Mouse (Mus musculus) midbrain, postnatal 0 days (tissue): ENCODE data around the gene Pgf. TPM values are rescaled to one million over a fixed set of nuclear protein-coding genes. Genes with fewer than 3 reads are reported as not detected.

Experiments used
- ATAC-seq: fragments of 200-750 bp; cut with Nextera tagmentation; 2 replicates; pipeline ENCODE4 v1.8.0; 2017; ENCODE audit warnings: moderate number of reproducible peaks, mild to moderate bottlenecking, moderate TSS enrichment, moderate library complexity; ENCODE audit not compliant: low FRiP score
- DNase-seq: peaks from one replicate; pipeline ENCODE4 v3.0.0-alpha.2; 2015; ENCODE audit warnings: low spot score
- H3K27ac ChIP-seq: fragments of 300-500 bp; sonication (generic); 2 replicates; pipeline ENCODE4 v1.5.1; 2014; ENCODE audit warnings: low read depth, mild to moderate bottlenecking, low read length, mixed read lengths
- H3K27me3 ChIP-seq: fragments of 300-500 bp; sonication (generic); 2 replicates; pipeline ENCODE4 v1.6.1; 2014; ENCODE audit warnings: low read length, control low read depth, mixed read lengths; ENCODE audit not compliant: insufficient read depth
- H3K36me3 ChIP-seq: fragments of 300-500 bp; sonication (generic); 2 replicates; pipeline ENCODE4 v1.6.1; 2014; ENCODE audit warnings: low read length, control low read depth, mixed read lengths; ENCODE audit not compliant: insufficient read depth
- H3K4me1 ChIP-seq: fragments of 300-500 bp; sonication (generic); 2 replicates; pipeline ENCODE4 v1.6.1; 2014; ENCODE audit warnings: mild to moderate bottlenecking, control low read depth, antibody characterized with exemption, low read length, mixed read lengths; ENCODE audit not compliant: insufficient read depth
- H3K4me2 ChIP-seq: fragments of 300-500 bp; sonication (generic); 2 replicates; pipeline ENCODE4 v1.6.1; 2014; ENCODE audit warnings: low read depth, mild to moderate bottlenecking, low read length, mixed read lengths; ENCODE audit not compliant: poor library complexity, severe bottlenecking
- H3K4me3 ChIP-seq: fragments of 300-500 bp; sonication (generic); 2 replicates; pipeline ENCODE4 v1.5.1; 2014; ENCODE audit warnings: low read depth, mild to moderate bottlenecking, low read length, moderate library complexity
- H3K9ac ChIP-seq: fragments of 300-500 bp; sonication (generic); replicated peaks from 2 replicates; pipeline ENCODE4 v1.6.1; 2014; ENCODE audit warnings: mild to moderate bottlenecking, low read length, moderate library complexity, mixed read lengths; ENCODE audit not compliant: poor library complexity, severe bottlenecking
- H3K9me3 ChIP-seq: fragments of 300-500 bp; sonication (generic); 2 replicates; pipeline ENCODE4 v1.6.1; 2016; ENCODE audit warnings: low read length, control low read depth
- CTCF ChIP-seq: IDR thresholded peaks from 2 replicates; pipeline ENCODE4 v1.5.1; 2016; ENCODE audit warnings: antibody characterized with exemption, mild to moderate bottlenecking
- WGBS: fragments of 180-500 bp; shearing (Covaris S2); extraction: QIAGEN DNeasy Blood & Tissue Kit; methylation state at CpG from one replicate; pipeline ENCODE4 v1.1.7; 2014; 5-methylcytosine and 5-hydroxymethylcytosine counted together
- polyA plus RNA-seq: library from polyadenylated mRNA; unstranded; fragments of >200 nt; fragmentation: Nextera tagmentation; extraction: Ambion mirVana; gene quantifications from 2 replicates; pipeline ENCODE4 v1.2.1, GENCODE M21; 2015
- total RNA-seq: library from RNA; depleted of rRNA; stranded (reverse); fragments of >200 nt; gene quantifications from 2 replicates; pipeline ENCODE4 v1.2.3, GENCODE M21; 2014; rRNA removed

Pgf gene
- total RNA-seq (3.4 and 6.0 TPM in 2 replicates), polyA plus RNA-seq (9.1 and 9.4 TPM in 2 replicates)

DNA sequence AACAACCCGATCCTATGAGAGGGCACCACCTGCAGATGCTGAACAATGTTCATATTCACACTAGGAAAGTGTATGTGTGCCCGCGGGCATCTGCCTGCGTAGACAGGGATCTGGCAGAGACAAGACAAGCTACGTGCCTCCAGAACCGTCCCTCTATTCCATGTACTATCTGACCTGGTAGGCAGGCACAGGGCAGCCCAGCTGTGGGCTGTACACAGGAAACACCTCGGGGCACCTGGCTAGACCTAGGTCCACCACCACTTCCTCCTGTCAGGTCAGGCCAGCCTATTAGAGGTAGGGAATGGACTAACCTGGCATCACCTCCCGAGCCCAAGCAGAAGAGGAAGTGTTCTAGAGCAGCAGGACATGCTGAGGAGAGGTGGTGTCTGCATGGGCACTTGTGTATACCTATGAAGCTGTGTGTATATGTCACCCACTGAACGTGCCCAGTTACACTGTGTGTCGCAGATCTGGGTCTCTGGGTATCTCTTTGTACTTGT lies at the start of gene Pgf:
Pgf (minus strand) TSS at position 51 of the 500 bp plus-strand sequence.
- Histone ChIP-seq H3K4me1 (peaks cover 7% of the 10 kb centered on the region; the same call in 1 of the 2 replicates), H3K27me3 (no peaks in the 10 kb centered on the region), H3K9me3 (no peaks in the 10 kb centered on the region), H3K9ac (peak within 1 kb of the TSS; percentile 33; the same call in 1 of the 2 replicates), H3K36me3 (no peaks in the 10 kb centered on the region), H3K27ac (no peak within 1 kb of the TSS), H3K4me2 (peak within 1 kb of the TSS; percentile 62), H3K4me3 (peak within 1 kb of the TSS; percentile 29)
- DNase-seq (no peak), ATAC-seq (no peak)
- no peak for TF ChIP-seq CTCF
- 75% methylated on average over 10 of the region's 10 CpGs for WGBS

DNA sequence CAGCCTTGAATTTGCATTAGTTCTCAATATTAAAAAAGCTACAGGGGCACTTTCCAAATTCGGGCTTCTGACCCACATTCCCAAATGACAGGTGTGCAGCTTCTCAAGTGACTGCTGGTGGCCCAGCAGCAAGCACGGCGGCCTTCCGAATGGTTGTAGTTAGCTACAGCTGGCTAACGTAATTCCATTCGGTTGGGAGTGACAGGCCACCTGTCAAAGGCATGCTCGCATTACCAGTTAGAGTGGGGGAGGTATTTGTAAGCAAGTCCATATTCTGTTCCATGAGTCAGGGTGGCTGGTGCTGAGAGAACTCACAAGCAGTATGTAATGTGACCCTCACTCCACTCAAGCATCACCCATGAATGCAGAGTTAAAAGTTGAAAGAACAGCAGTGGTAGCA lies 49.6 kb upstream of the Pgf start:
- ATAC-seq (no peak), DNase-seq (no peak)
- no peaks in the 10 kb centered on the region for H3K9me3 ChIP-seq
- peaks cover 44% of the 10 kb centered on the region for H3K36me3 ChIP-seq
- no peak overlapping the region for H3K27ac ChIP-seq
- H3K9ac ChIP-seq: no peak overlapping the region
- 86% methylated on average over 7 of the region's 7 CpGs for WGBS
- H3K4me1 ChIP-seq: no peaks in the 10 kb centered on the region
- TF ChIP-seq CTCF: no peak
- no peak overlapping the region for H3K4me3 ChIP-seq
- H3K4me2 ChIP-seq: no peak overlapping the region
- no peaks in the 10 kb centered on the region for H3K27me3 ChIP-seq

DNA sequence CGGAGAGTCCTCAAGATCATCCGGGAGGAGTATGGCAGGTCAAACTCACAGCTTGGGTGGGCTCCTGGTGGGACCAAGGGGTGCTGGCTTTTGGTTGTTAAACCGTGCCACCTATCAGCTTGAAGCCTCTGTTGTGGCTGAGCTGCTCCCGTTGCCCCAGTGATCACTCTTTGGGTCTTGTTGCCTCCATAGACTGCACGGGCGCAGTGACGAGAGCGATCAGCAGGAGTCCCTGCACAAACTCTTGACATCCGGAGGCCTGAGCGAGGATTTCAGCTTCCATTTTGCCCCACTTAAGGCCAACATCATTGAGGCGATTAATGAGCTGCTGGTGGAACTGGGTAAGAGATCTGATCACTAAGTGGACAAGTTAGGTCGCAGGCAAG lies 42.3 kb upstream of the Pgf start:
- H3K4me2 ChIP-seq: peak overlapping the region; percentile 92
- H3K4me1 ChIP-seq: peaks cover 4% of the 10 kb centered on the region; the same call in 1 of the 2 replicates
- peak overlapping the region; percentile 58 for H3K27ac ChIP-seq
- WGBS: 5% methylated on average over 12 of the region's 12 CpGs
- no peak for DNase-seq
- peak overlapping the region; percentile 72 for H3K4me3 ChIP-seq
- no peaks in the 10 kb centered on the region for H3K9me3 ChIP-seq
- peaks cover 30% of the 10 kb centered on the region for H3K36me3 ChIP-seq
- no peak for ATAC-seq
- TF ChIP-seq CTCF: no peak
- H3K27me3 ChIP-seq: no peaks in the 10 kb centered on the region
- peak overlapping the region; percentile 56 for H3K9ac ChIP-seq

DNA sequence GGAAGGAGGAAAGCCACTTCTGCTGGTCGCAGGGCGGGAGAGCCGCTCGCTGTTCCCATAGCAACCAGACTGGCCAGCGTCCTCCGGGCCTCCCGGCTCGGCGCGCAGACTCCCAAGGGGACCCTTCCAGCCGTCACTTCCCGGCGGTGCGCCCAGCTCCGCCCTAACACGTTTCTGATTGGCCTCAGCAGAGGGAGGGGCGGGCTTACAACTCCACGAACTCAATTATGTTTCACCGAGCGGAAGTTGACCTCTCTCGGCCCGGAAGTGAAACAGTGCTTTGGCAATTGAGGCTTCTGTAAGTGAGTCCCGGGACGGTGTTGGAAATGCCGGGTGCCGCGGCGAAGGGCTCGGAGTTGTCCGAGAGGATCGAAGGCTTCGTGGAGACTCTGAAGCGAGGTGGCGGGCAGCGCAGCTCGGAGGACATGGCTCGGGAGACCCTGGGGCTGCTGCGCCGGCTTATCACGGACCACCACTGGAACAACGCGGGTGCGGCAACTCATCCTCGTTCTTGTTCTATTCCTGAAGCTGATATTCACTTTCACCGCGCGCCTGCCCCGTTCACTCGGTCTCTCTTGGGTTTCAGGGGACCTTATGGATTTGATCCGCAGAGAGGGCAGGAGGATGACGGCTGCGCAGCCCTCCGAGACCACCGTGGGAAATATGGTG lies 41.8 kb upstream of the Pgf start, which contains the start of gene Eif2b2:
Eif2b2 (plus strand) TSS at position 246 of the 669 bp plus-strand sequence.
- DNase-seq: peak; percentile 98

DNA sequence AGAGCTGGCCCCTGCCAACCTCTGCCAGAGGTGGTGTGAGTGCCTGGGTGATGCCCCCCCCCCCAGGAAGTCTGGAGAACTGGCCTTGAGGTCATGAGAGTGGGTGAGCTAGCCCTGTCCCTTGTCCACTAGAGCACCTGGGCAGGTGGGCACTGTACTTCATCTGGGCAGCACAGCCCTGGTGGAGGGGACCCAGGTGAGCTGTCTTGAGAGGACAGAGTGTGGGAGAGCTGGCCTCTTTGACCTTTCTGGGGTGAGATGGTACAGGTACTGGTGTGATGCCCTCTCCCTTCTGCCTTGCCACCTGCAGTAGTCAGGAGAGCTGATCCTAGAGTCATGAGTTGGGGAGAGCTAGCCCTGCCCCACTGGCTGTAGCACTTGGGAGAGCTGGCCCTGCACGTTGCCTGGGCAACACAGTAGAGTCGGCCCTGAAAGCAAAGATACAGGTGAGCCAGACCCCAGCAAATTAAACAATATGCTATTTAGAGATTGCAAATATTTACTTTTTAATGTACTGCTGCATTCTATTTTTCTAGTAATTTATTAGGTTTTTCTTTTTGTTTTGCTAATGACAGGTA lies 40.2 kb upstream of the Pgf start:
- 73% methylated on average over 2 of the region's 2 CpGs for WGBS
- ATAC-seq: no peak
- H3K27ac ChIP-seq: no peak overlapping the region

More for the DNA sequence above, 41.8 kb upstream of the Pgf start, which contains the start of gene Eif2b2:
- ATAC-seq: peak; percentile 99
- WGBS: under 1% methylated on average over 53 of the region's 54 CpGs
- H3K9ac ChIP-seq: peak within 1 kb of the TSS; percentile 56
- no peak for TF ChIP-seq CTCF
- no peaks in the 10 kb centered on the region for H3K27me3 ChIP-seq
- peak within 1 kb of the TSS; percentile 79 for H3K27ac ChIP-seq
- peak within 1 kb of the TSS; percentile 72 for H3K4me3 ChIP-seq
- peaks cover 25% of the 10 kb centered on the region for H3K36me3 ChIP-seq
- H3K4me2 ChIP-seq: peak within 1 kb of the TSS; percentile 92
- H3K9me3 ChIP-seq: no peaks in the 10 kb centered on the region
- H3K4me1 ChIP-seq: peaks cover 4% of the 10 kb centered on the region; the same call in 1 of the 2 replicates

DNA sequence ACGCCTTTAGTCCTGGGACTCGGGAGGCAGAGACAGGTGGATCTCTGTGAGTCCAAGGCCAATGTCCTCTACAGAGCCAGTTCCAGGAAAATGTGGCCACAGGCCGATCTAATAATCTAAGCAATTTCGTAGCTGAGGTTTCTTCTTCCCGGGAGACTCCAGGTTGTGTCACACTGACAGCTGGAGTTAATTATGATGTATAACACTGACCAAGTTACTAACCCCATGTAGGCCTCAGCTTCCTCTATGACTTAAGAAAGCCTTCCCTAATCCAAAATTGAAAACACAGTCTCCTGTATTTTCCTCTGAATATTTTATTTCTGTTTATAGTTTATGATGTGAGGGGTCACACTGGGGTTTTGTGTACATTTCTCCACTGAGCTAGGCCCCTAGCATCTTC lies 37.4 kb upstream of the Pgf start:
- 85% methylated on average over 5 of the region's 5 CpGs for WGBS
- H3K9me3 ChIP-seq: no peaks in the 10 kb centered on the region
- peaks cover 1% of the 10 kb centered on the region; the same call in 1 of the 2 replicates for H3K4me1 ChIP-seq
- no peak for ATAC-seq
- no peaks in the 10 kb centered on the region for H3K27me3 ChIP-seq
- no peak overlapping the region for H3K27ac ChIP-seq
- H3K9ac ChIP-seq: no peak overlapping the region
- no peak overlapping the region for H3K4me2 ChIP-seq
- TF ChIP-seq CTCF: no peak
- no peak overlapping the region for H3K4me3 ChIP-seq
- DNase-seq: no peak
- H3K36me3 ChIP-seq: no peaks in the 10 kb centered on the region

More for the DNA sequence above, 40.2 kb upstream of the Pgf start:
- no peak overlapping the region for H3K4me2 ChIP-seq
- peaks cover 4% of the 10 kb centered on the region; the same call in 1 of the 2 replicates for H3K4me1 ChIP-seq
- no peak for DNase-seq
- H3K9me3 ChIP-seq: no peaks in the 10 kb centered on the region
- no peak for TF ChIP-seq CTCF
- no peak overlapping the region for H3K4me3 ChIP-seq
- no peaks in the 10 kb centered on the region for H3K27me3 ChIP-seq
- no peak overlapping the region for H3K9ac ChIP-seq
- H3K36me3 ChIP-seq: peaks cover 11% of the 10 kb centered on the region
